Mouse (Mus musculus): ENCODE data around the gene Dlg2.

- TF ChIP-seq CTCF (IDR thresholded peaks at IDR 0.05; ENCODE audit: low read depth, low read length) (no peak), POLR2A (IDR thresholded peaks at IDR 0.05; ENCODE audit: insufficient read depth, low read length) (no peak)
Measured at GRCm38 (mm10) chr7:92322342-92323069, 1846.0 kb downstream of the Dlg2 start.

All from ES-Bruce4 (cell line).